Mouse (Mus musculus) CD4-positive, CD25-positive, alpha-beta regulatory T cell (primary cell): Measurements from ENCODE around the gene Ttc30a2. TPM values are rescaled to one million over a fixed set of nuclear protein-coding genes. Genes with fewer than 3 reads are reported as not detected.

Experiments used
- polyA plus RNA-seq: library from polyadenylated mRNA; unstranded; fragments of 100-300 nt; shearing (Covaris generic); gene quantifications from one replicate; pipeline ENCODE4 v1.2.1, GENCODE M21; 2017

The Ttc30a2 gene
- polyA plus RNA-seq, result not detected

DNA sequence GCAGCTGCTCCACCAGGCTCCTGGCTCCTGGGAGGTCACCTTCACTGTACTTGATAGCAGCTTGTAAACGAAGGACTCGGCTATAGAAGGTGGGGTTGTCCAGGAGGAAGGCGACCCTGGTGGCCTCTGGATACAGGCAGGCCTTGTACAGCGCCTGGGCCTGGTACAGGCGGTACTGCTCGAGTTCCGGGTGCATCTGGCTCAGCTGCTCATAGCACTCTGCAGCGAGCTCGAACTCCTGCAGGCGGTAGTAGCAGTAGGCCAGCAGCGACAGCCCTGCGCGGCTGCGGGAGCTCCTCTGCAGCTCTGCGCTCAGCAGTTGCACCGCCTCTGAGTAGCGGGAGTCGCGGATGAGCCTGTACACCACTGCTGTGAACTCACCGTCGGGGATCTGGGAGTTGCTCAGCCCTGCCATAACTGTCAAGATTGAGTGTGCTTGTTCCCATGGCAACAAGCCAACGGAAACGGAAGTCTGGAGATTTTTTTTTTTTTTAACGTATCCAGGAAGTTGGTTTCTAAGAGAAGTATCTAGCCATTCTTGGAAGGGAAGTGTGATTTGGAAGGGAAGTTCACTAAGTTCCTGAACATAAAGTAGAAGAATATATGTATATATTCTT lies at the start of gene Ttc30a2:
Ttc30a2 (minus strand) TSS at position 419 of the 617 bp plus-strand sequence.

DNA sequence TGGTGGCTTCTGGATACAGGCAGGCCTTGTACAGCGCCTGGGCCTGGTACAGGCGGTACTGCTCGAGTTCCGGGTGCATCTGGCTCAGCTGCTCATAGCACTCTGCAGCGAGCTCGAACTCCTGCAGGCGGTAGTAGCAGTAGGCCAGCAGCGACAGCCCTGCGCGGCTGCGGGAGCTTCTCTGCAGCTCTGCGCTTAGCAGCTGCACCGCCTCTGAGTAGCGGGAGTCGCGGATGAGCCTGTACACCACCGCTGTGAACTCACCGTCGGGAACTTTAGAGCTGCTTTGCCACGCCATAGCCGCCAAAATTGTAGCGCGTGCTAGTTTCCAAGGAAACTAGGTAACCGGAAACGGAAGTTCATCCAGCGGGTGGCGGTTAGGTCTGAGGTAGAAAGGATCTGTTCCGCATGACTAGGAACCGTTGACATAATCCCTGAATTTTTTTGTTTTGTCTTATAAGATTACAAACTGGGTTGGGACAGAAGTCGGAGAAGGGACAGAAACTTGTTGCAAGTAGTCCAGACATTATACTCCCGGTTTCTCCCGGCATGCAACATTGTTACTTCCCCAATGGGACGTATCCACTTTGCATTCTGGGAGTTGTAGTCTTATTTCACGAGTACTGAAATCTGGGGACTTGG lies 3.6 kb upstream of the Ttc30a2 start, which contains the start of gene Ttc30a1:
Ttc30a1 (minus strand) TSS at position 528 of the 642 bp plus-strand sequence.

DNA sequence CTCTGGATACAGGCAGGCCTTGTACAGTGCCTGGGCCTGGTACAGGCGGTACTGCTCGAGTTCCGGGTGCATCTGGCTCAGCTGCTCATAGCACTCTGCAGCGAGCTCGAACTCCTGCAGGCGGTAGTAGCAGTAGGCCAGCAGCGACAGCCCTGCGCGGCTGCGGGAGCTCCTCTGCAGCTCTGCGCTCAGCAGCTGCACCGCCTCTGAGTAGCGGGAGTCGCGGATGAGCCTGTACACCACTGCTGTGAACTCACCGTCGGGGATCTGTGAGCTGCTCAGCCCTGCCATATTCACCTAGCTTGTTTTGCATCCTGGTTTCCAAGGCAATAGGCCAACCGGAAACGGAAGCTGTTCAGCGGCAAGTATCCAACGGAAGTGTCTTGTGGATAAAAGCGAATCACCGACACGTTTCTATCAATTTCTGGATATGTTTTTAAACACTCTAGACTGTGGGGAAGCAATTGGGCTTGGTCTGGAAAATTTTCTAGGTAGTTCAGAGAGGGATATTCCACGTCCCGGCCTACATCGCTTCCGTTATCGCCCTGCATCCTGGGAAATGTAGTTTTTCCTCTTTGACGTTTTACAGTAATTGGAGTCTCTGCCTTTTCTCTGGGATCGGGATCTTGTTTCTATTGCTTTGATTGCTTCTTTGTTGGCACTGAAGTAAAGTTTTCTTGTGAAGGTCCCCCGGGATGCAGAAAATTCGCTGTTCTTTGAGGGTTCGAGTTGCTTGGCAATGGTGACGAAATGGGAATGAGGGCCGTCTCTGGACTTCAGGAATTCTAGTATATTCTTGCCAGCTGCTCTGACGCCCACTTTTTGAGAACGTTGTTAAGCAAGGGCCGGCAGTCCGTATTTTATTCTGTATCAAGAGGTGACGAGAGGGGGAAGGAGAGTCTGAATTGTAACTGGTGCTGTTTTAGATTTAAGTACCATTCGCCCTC lies 39.6 kb downstream of the Ttc30a2 start, which contains the start of gene Ttc30b:
Ttc30b (minus strand) TSS at position 469 of the 947 bp plus-strand sequence.

Other genes starting within 250 kb of the Ttc30a2 start
- gene Agps, start 146.0 kb downstream of the Ttc30a2 start, polyA plus RNA-seq, result 55.1 TPM
- gene Ttc30b, start 39.6 kb downstream of the Ttc30a2 start, polyA plus RNA-seq, result 2.3 TPM
- 1.1 TPM for gene Ttc30a1, start 3.8 kb upstream of the Ttc30a2 start, polyA plus RNA-seq